22 mouse cellular contexts compared by ENCODE assay signal in genomic region chr2:34533281-34533680, GRCm38 (mm10).
DNase-seq lines count a peak whose midpoint lies in the region; ATAC-seq and TF ChIP-seq lines count a peak whose summit lies in the region.
"Had no signal": no experiment of that assay in that cellular context is flagged by ENCODE, and none has a peak within 500 bp of the region (broad histone marks: within the 10 kb centered on the region; RNA-seq: fewer than 3 reads in every experiment).

No protein-coding gene starts in this region.

- H3K36me3 ChIP-seq in hindbrain, embryonic 10.5 days, result 0 out of 2 replicates have a peak, but pooled peaks cover 2% of the 10 kb centered on the region
- 0 out of 2 replicates have a peak, but pooled peaks cover 3% of the 10 kb centered on the region for H3K36me3 ChIP-seq in hindbrain, embryonic 12.5 days
- no peaks in the 10 kb centered on the region for H3K36me3 ChIP-seq in embryonic facial prominence, embryonic 12.5 days
- H3K36me3 ChIP-seq: neural tube, embryonic 15.5 days had no signal

- no peak for TF ChIP-seq CTCF in left cerebral cortex, adult 2 months (IDR thresholded peaks at IDR 0.05)

- H3K27ac ChIP-seq in hindbrain, embryonic 10.5 days, result peak overlapping the region; percentile 53; the same call in 1 of the 2 replicates
- no peak overlapping the region for H3K27ac ChIP-seq in hindbrain, embryonic 12.5 days
- H3K27ac ChIP-seq in left cerebral cortex, adult 2 months, result peak overlapping the region; percentile 32; the same call in 1 of the 2 replicates
- peak overlapping the region; percentile 37 for H3K27ac ChIP-seq in embryonic facial prominence, embryonic 12.5 days
- H3K27ac ChIP-seq: gastrocnemius, adult 2 months; kidney, embryonic 15.5 days; limb, embryonic 13.5 days; liver, embryonic 12.5 days; midbrain, embryonic 10.5 days; neural tube, embryonic 15.5 days; stomach, postnatal 0 days had no signal

- intact Hi-C loops in left cerebral cortex, adult 2 months (cut with DNase I), result no loop called here
- intact Hi-C loops in left cerebral cortex, postnatal 10 days (cut with DNase I), result no loop called here

- H3K9ac ChIP-seq in hindbrain, embryonic 12.5 days, result no peak overlapping the region
- no peak overlapping the region for H3K9ac ChIP-seq in embryonic facial prominence, embryonic 12.5 days
- H3K9ac ChIP-seq: kidney, embryonic 15.5 days; limb, embryonic 13.5 days; liver, embryonic 12.5 days; neural tube, embryonic 15.5 days had no signal

- no peak overlapping the region for H3K4me2 ChIP-seq in hindbrain, embryonic 12.5 days (replicated peaks)
- H3K4me2 ChIP-seq in embryonic facial prominence, embryonic 12.5 days (replicated peaks), result no peak overlapping the region
- H3K4me2 ChIP-seq: kidney, embryonic 15.5 days; limb, embryonic 13.5 days; liver, embryonic 12.5 days; neural tube, embryonic 15.5 days had no signal

- DNase-seq in embryo, embryonic 11 days, result peak; percentile 46
- no peak for DNase-seq in embryo, embryonic 10 days (ENCODE audit: low spot score)
- peak; percentile 8 for DNase-seq in hindbrain, embryonic 10.5 days (ENCODE audit: low spot score)
- no peak for DNase-seq in left cerebral cortex, adult 2 months (ENCODE audit: extremely low spot score in 1 of 2, low spot score in 2 of 2)
- no peak for DNase-seq in left cerebral cortex, postnatal 10 days (ENCODE audit: extremely low spot score in 1 of 2, low spot score in 2 of 2)
- DNase-seq in right cerebral cortex, adult 18-20 months, result no peak
- DNase-seq: cerebellum, adult 2 months; gastrocnemius, adult 2 months; heart, postnatal 14 days; kidney, postnatal 36 days; lung, adult 18-20 months; lung, postnatal 10 days; thymus, adult 2 months had no signal

- H3K9me3 ChIP-seq in hindbrain, embryonic 10.5 days, result no peaks in the 10 kb centered on the region
- H3K9me3 ChIP-seq in hindbrain, embryonic 12.5 days (replicated peaks), result no peaks in the 10 kb centered on the region
- no peaks in the 10 kb centered on the region for H3K9me3 ChIP-seq in embryonic facial prominence, embryonic 12.5 days
- H3K9me3 ChIP-seq: kidney, embryonic 15.5 days; limb, embryonic 13.5 days; liver, embryonic 12.5 days; midbrain, embryonic 10.5 days; neural tube, embryonic 15.5 days had no signal

- peaks cover 6% of the 10 kb centered on the region; the same call in 1 of the 2 replicates for H3K4me1 ChIP-seq in hindbrain, embryonic 10.5 days (replicated peaks)
- peaks cover 29% of the 10 kb centered on the region for H3K4me1 ChIP-seq in hindbrain, embryonic 12.5 days
- peaks cover 31% of the 10 kb centered on the region for H3K4me1 ChIP-seq in embryonic facial prominence, embryonic 12.5 days
- H3K4me1 ChIP-seq: liver, embryonic 12.5 days had no signal

- no peaks in the 10 kb centered on the region for H3K27me3 ChIP-seq in hindbrain, embryonic 10.5 days (ENCODE audit: insufficient read depth, poor library complexity, severe bottlenecking)
- H3K27me3 ChIP-seq in hindbrain, embryonic 12.5 days, result no peaks in the 10 kb centered on the region
- H3K27me3 ChIP-seq in embryonic facial prominence, embryonic 12.5 days, result no peaks in the 10 kb centered on the region
- H3K27me3 ChIP-seq: kidney, embryonic 15.5 days; liver, embryonic 12.5 days; neural tube, embryonic 15.5 days had no signal

- ATAC-seq in hindbrain, embryonic 12.5 days (ENCODE audit: low FRiP score), result no peak
- no peak for ATAC-seq in embryonic facial prominence, embryonic 12.5 days (ENCODE audit: insufficient number of reproducible peaks, insufficient read depth, low FRiP score, low TSS enrichment)
- ATAC-seq: intestine, postnatal 0 days; liver, embryonic 12.5 days had no signal

- no peak overlapping the region for H3K4me3 ChIP-seq in hindbrain, embryonic 10.5 days
- H3K4me3 ChIP-seq in hindbrain, embryonic 12.5 days, result no peak overlapping the region
- no peak overlapping the region for H3K4me3 ChIP-seq in left cerebral cortex, adult 2 months
- H3K4me3 ChIP-seq in embryonic facial prominence, embryonic 12.5 days, result no peak overlapping the region
- H3K4me3 ChIP-seq: gastrocnemius, adult 2 months; kidney, embryonic 15.5 days; limb, embryonic 13.5 days; liver, embryonic 12.5 days; midbrain, embryonic 10.5 days; neural tube, embryonic 15.5 days had no signal

Comparison
In these comparisons a context has a peak if more than half of its experiments do, and no peak if none do; other contexts are left out.
1. DNase-seq: peak in embryo, embryonic 11 days (single experiment) and hindbrain, embryonic 10.5 days (single experiment); none in embryo, embryonic 10 days (single experiment), left cerebral cortex, adult 2 months (0 of 2), left cerebral cortex, postnatal 10 days (0 of 2) and right cerebral cortex, adult 18-20 months (single experiment).